Mouse (Mus musculus) left cerebral cortex, postnatal 10 days (tissue): ENCODE results near the gene Syt9. TPM values are rescaled to one million over a fixed set of nuclear protein-coding genes. Genes with fewer than 3 reads are reported as not detected.
"Not testable (repeated sequence)": the region's sequence is repeated elsewhere in the genome, so short reads cannot be mapped to it uniquely, and the experiment has no call there.

ENCODE experiments used
- DNase-seq, 2 experiments: peaks; one replicate each; pipeline ENCODE4 v3.0.0; 2021 to 2022; ENCODE audit warnings: low spot score in 2 of 2, mixed read lengths in 1 of 2; ENCODE audit errors: extremely low spot score in 1 of 2
- intact Hi-C: fragments of 180-260 bp; cut with DNase I; formaldehyde crosslinking; loops from one replicate; pipeline ENCODE4 v1.15.1; 2025
- total RNA-seq, 2 experiments: library from RNA; stranded (reverse); gene quantifications; 2 replicates each; pipeline ENCODE4 v1.2.3; 2021

The Syt9 gene
- total RNA-seq, 2 experiments from 2014 or later, result 14.9 to 15.6 TPM

DNA sequence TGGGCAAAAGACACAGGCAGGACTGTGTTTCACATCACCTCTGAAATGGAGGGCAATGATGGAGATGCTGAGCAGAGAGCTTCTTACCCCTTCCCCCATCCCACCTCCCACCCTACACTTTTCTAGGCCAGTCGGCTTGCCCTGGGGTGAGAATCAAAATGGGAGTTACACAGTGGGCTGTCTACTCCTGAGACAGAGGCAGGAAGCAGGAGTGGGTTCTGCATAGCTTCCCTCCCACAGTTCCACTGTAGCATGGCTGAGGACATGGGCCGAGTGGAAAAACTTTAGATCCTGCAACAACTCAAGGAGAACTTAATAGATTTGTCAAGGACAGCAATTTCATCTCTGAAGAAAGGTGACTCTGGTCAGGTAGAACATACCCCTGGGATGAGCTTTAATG, 84.1 kb downstream of the Syt9 start:
- intact Hi-C loops, result no loop called here

GRCm38 (mm10) chr7:107455118-107455521, 84.6 kb downstream of the Syt9 start:
- DNase-seq, result no peak
- intact Hi-C loops, result no loop called here

More for the DNA sequence above, 84.1 kb downstream of the Syt9 start:
- no peak for DNase-seq

GRCm38 (mm10) chr7:107461167-107461566, 90.6 kb downstream of the Syt9 start:
- intact Hi-C loops, result no loop called here
- no peak for DNase-seq

DNA sequence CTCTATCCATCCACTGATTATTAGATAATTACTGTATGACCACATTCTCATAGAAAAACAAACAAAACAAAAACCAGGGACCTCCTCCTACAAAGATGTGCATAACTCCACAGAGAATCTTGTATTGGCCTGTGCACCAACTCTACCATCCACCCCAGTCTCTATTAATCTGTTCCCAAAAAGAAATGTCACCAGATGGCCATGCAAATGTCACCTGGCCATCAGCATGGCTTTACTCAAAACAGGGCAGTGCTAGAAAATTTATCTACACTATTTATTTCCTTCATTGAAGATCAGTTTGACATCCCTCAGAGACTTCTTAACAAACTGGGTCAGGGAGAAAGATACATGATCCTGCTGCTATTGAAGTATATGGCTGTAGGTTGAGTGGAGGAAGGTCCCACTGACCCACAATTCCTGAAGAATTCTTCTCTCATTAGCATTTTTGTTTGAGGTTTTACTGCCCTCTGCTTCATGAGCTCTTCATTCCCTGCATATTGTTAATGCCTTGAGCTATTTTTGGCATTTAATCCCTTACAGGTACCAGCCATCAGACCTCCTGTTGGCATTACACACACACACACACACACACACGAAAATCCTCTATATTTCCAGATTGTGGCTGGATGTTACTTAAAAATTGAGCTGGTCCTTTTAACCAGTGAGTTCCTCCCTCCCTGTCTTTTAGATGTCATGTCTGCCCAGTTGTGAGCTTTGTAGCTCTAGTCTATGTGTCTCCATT, 91.3 kb downstream of the Syt9 start:
- intact Hi-C loops, result no loop called here
- no peak for DNase-seq

- intact Hi-C loops, result no loop called here
- DNase-seq, result no peak
Observed at GRCm38 (mm10) chr7:107462962-107463361, 92.4 kb downstream of the Syt9 start.

DNA sequence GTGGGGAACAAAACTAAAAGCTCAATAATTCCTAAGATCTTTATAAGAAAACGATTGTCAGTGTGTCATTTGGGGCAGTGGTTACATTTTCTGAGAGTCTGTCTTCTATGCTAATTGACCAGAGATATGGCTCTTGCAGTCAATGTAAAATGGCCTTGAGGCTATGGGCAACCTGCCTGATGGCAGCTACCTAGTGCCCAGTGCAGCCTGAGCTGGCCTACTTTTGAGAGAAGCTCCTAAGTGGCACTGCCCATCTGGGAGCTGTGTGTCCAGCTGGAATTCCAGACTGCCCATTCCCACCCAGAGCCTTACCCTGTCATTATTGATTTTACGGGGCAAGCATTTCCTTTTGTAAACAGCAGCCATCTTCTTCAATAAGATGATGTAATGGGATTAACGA, 94.6 kb downstream of the Syt9 start:
- intact Hi-C loops, result no loop called here
- no peak for DNase-seq

DNA sequence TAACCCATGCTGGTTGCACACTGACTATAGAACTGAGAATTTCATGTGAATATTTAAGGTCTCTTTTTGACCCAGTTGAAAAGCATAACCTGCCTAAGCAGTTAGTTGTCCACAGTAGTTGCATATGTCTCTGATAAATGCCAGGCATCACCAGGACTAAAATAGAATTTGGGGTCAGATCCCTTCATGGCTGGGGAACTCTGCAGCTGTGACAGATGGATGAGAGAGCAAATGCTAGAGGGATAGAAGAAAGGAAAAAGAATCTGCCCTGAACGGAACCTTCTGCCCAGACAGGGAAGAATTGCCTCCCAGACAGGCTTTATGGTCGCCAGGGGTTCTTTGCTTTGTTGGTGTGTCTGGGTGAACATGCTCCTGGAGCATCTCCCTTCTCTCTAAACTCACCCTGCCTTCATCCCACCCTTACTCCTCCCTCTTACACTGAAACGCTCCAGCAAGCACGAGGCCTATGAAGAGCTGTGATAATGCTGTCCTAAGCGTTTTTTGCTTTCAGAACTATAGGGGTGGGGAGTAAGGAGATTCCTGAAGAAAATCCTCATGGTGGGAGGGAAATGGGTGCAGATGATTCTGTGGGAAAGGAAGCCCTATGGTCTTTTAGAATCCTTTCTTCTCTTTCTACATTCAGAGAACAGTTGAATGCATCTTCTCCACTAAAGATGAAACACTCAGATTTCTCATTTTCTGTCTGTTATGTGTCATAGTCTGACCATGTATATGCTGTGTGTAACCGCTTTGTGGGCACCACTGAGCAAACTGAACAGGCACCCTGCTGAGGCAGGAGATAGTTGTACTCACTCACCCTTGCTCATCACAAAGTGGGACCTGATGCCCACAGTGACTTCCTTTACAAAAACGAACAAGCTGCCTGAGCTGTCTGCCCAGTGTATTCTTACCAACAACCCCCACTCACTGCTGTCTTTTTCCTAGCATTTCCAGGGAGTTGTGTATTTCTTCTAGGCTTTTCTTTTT, 108.7 kb downstream of the Syt9 start:
- intact Hi-C loops, result no loop called here
- no peak for DNase-seq

DNA sequence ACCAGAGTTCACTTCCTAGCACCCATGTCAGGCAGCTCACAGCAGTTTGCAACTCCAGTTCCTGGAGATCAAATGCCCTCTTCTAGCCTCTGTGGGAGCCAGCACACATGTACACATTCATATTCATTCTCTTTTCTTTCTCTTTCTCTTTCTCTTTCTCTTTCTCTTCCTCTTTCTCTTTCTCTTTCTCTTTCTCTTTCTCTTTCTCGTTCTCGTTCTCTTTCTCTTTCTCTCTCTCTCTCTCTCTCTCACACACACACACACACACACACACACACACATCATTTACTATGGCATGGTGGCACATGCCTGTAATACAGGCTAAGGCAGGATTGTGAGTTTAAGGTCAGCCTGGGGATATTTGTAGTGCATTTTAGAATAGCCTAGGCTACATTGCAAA, 115.2 kb downstream of the Syt9 start:
- intact Hi-C loops, result not testable (repeated sequence)

GRCm38 (mm10) chr7:107495428-107495827, 124.9 kb downstream of the Syt9 start:
- intact Hi-C loops, result no loop called here
- DNase-seq, result no peak

More for the DNA sequence above, 115.2 kb downstream of the Syt9 start:
- not testable (repeated sequence) for DNase-seq

DNA sequence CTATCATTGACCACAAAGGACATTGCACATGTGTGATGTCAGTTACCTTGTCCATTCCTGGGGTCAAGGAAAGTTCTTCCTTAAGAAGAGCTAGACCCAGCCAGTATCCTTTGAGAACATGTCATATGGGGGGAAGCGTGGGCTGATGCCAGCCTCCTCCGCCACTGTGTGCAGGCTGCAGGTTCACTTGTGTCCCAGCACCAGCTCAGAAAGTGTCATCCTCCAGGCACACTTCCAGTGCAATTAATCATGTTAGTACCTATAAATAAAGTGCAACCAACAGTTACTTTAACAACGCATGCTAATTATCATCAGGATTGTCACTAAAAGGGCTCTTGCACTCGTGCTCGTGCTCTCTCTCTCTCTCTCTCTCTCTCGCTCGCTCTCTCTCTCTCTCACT, 126.4 kb downstream of the Syt9 start:
- no peak for DNase-seq

GRCm38 (mm10) chr7:107500641-107501040, 130.1 kb downstream of the Syt9 start:
- DNase-seq, result no peak

More for the DNA sequence above, 126.4 kb downstream of the Syt9 start:
- intact Hi-C loops, result no loop called here

DNA sequence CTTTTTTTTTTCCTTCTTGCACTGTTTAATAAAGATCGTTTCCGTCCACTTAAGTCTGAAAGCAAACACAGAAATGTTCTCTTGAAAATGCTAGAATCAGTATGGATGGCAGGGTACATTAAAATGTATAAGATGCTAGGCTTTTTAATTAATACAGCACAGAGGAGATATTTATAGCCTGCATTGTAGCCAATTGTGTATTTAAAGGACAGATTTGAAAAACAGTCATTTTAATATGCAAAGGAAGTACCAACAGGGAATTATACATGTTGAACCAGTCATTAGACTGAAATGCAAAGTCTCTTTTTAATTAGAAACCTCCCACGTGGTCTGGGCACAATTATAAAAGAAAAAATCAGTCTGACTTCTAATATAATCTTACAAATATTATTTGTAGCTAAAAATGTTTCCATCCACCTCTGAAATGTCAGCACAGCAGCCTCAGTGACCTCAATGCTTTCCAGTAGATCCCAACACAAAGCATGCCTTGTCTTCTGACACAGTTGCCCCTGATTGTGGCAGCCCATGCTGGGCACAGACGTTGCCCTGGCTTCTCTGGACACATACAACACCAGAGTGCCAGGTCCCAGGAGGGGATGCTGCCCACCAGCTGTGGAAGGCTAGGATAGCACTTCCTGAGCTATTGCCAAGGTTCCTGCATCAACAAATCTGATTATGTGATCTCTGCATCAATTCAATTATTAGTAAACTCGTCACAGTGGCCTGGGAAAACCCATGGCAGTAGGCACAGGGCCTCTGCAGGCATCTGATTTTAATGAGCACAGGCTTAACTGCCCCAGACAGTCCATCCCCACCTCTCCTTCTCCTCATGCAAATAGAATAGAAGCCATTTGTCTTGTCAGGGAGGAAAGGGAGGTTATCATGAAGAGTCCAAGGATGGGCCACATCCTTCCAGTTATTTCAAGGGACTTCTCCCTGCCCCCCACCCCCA, 134.5 kb downstream of the Syt9 start:
- intact Hi-C loops, result no loop called here
- DNase-seq, result no peak

More at GRCm38 (mm10) chr7:107500641-107501040, 130.1 kb downstream of the Syt9 start:
- intact Hi-C loops, result no loop called here

- no peak for DNase-seq
- intact Hi-C loops, result no loop called here
Observed at GRCm38 (mm10) chr7:107507920-107508319, 137.4 kb downstream of the Syt9 start.

GRCm38 (mm10) chr7:107509740-107510139, 139.2 kb downstream of the Syt9 start:
- intact Hi-C loops, result no loop called here
- no peak for DNase-seq

- no peak for DNase-seq
- intact Hi-C loops, result no loop called here
Observed at GRCm38 (mm10) chr7:107516704-107517410, 146.3 kb downstream of the Syt9 start.

- no peak for DNase-seq
Observed at GRCm38 (mm10) chr7:107519256-107520025, 148.9 kb downstream of the Syt9 start.

GRCm38 (mm10) chr7:107521411-107521810, 150.9 kb downstream of the Syt9 start:
- intact Hi-C loops, result loop anchor here (10.0 kb wide), 1 partner anchor 147 kb away; the partner anchor contains the start of gene Syt9
- no peak for DNase-seq

More at GRCm38 (mm10) chr7:107519256-107520025, 148.9 kb downstream of the Syt9 start:
- intact Hi-C loops, result loop anchor here (10.0 kb wide), 1 partner anchor 145 kb away; the partner anchor contains the start of gene Syt9
